Mouse (Mus musculus) MEL (cell line): ENCODE results near the gene Slc22a1. TPM values are rescaled to one million over a fixed set of nuclear protein-coding genes. Genes with fewer than 3 reads are reported as not detected.

Experiments used
- DNase-seq: peaks from one replicate; pipeline ENCODE4 v3.0.0; 2011; ENCODE audit warnings: low read depth, low spot score
- H3K27ac ChIP-seq: 2 replicates; pipeline ENCODE4 v1.5.1; 2012; ENCODE audit warnings: low read depth, mild to moderate bottlenecking, control low read depth, low read length, moderate library complexity; ENCODE audit not compliant: control insufficient read depth
- H3K27me3 ChIP-seq, 2 experiments: fragments of 150-350 bp in 1 of 2; sonication (generic) in 1 of 2; 2 replicates each; pipeline ENCODE4 v1.6.1; 2012; ENCODE audit warnings: low read length in 2 of 2, mild to moderate bottlenecking in 2 of 2, improper control_type of control experiment in 1 of 2, moderate library complexity in 1 of 2; ENCODE audit not compliant: insufficient read depth in 2 of 2, control insufficient read depth in 1 of 2
- H3K36me3 ChIP-seq, 2 experiments: 2 replicates each; pipeline ENCODE4 v1.6.1; 2012 to 2014; ENCODE audit warnings: low read length in 2 of 2, improper control_type of control experiment in 1 of 2, inconsistent platforms in 1 of 2, mild to moderate bottlenecking in 1 of 2; ENCODE audit not compliant: insufficient read depth in 2 of 2, control insufficient read depth in 1 of 2
- H3K4me1 ChIP-seq, 2 experiments: fragments of 150-350 bp in 1 of 2; sonication (generic) in 1 of 2; 2 replicates each; pipeline ENCODE4 v1.6.1; 2012; ENCODE audit warnings: low read length in 2 of 2, improper control_type of control experiment in 1 of 2, mild to moderate bottlenecking in 1 of 2; ENCODE audit not compliant: insufficient read depth in 2 of 2, control insufficient read depth in 1 of 2
- H3K4me3 ChIP-seq, 2 experiments: fragments of 150-350 bp in 1 of 2; sonication (generic) in 1 of 2; 2 replicates each; pipeline ENCODE4 v1.5.1; 2012; ENCODE audit warnings: low read depth in 2 of 2, low read length in 2 of 2, mild to moderate bottlenecking in 2 of 2, moderate library complexity in 2 of 2, control low read depth in 1 of 2, improper control_type of control experiment in 1 of 2; ENCODE audit not compliant: control insufficient read depth in 1 of 2, insufficient read depth in 1 of 2
- H3K79me2 ChIP-seq: 2 replicates; pipeline ENCODE4 v1.6.1; 2012; ENCODE audit warnings: mild to moderate bottlenecking, low read length, moderate library complexity; ENCODE audit not compliant: control insufficient read depth, poor library complexity, insufficient read depth
- H3K9ac ChIP-seq: 2 replicates; pipeline ENCODE4 v1.6.1; 2012; ENCODE audit warnings: low read depth, mild to moderate bottlenecking, control low read depth, low read length, moderate library complexity; ENCODE audit not compliant: control insufficient read depth, poor library complexity, severe bottlenecking
- H3K9me3 ChIP-seq: fragments of 150-350 bp; sonication (generic); replicated peaks from 2 replicates; pipeline ENCODE4 v1.6.1; 2012; ENCODE audit warnings: mild to moderate bottlenecking, low read length, improper control_type of control experiment, moderate library complexity; ENCODE audit not compliant: insufficient read depth
- CHD1 ChIP-seq: IDR thresholded peaks from 2 replicates; pipeline ENCODE4 v1.6.1; 2012; ENCODE audit warnings: low read depth, mild to moderate bottlenecking, inconsistent platforms, low read length, improper control_type of control experiment
- CTCF ChIP-seq, 3 experiments: IDR thresholded peaks in 2 of 3; conservative IDR thresholded peaks in 1 of 3; 2 replicates each; pipeline ENCODE4 v1.5.1; 2011 to 2012; ENCODE audit warnings: low read length in 3 of 3, low read depth in 2 of 3, mild to moderate bottlenecking in 2 of 3, improper control_type of control experiment in 1 of 3, inconsistent platforms in 1 of 3, mixed read lengths in 1 of 3, moderate library complexity in 1 of 3; ENCODE audit not compliant: control insufficient read depth in 1 of 3, insufficient read depth in 1 of 3, poor library complexity in 1 of 3, severe bottlenecking in 1 of 3
- E2F4 ChIP-seq: IDR thresholded peaks from 2 replicates; pipeline ENCODE4 v1.6.1; 2011; ENCODE audit warnings: low read depth, low read length, improper control_type of control experiment, borderline replicate concordance
- GATA1 ChIP-seq: IDR thresholded peaks from 2 replicates; pipeline ENCODE4 v1.6.1; 2011; ENCODE audit warnings: low read depth, low read length, improper control_type of control experiment
- JUND ChIP-seq: IDR thresholded peaks from 2 replicates; pipeline ENCODE4 v1.6.1; 2011; ENCODE audit warnings: low read depth, mild to moderate bottlenecking, improper control_type of control experiment, low read length
- MAFK ChIP-seq: IDR thresholded peaks from 2 replicates; pipeline ENCODE4 v1.6.1; 2011; ENCODE audit warnings: low read depth, mild to moderate bottlenecking, low read length, improper control_type of control experiment, borderline replicate concordance
- MEF2A ChIP-seq: IDR thresholded peaks from 2 replicates; pipeline ENCODE4 v1.6.1; 2014; ENCODE audit warnings: low read depth, mild to moderate bottlenecking, inconsistent platforms, low read length, improper control_type of control experiment; ENCODE audit not compliant: poor library complexity, insufficient replicate concordance, severe bottlenecking; ENCODE audit errors: extremely low read depth
- MXI1 ChIP-seq: IDR thresholded peaks from 2 replicates; pipeline ENCODE4 v1.6.1; 2011; ENCODE audit warnings: mild to moderate bottlenecking, low read depth, low read length, improper control_type of control experiment
- MYC ChIP-seq: IDR thresholded peaks from 2 replicates; pipeline ENCODE4 v1.6.1; 2011; ENCODE audit warnings: low read depth, mild to moderate bottlenecking, low read length, improper control_type of control experiment, moderate library complexity
- NELFE ChIP-seq: IDR thresholded peaks from 2 replicates; pipeline ENCODE4 v1.6.1; 2011; ENCODE audit warnings: low read depth, low read length, improper control_type of control experiment
- NRF1 ChIP-seq: IDR thresholded peaks from 2 replicates; pipeline ENCODE4 v1.6.1; 2014; ENCODE audit warnings: low read depth, mild to moderate bottlenecking, inconsistent platforms, low read length, improper control_type of control experiment, moderate library complexity; ENCODE audit not compliant: poor library complexity, insufficient read depth, severe bottlenecking
- POLR2A ChIP-seq, 2 experiments: IDR thresholded peaks; 2 replicates each; pipeline ENCODE4 v1.6.1; 2011 to 2012; ENCODE audit warnings: low read length in 2 of 2, mild to moderate bottlenecking in 2 of 2, control low read depth in 1 of 2, improper control_type of control experiment in 1 of 2, low read depth in 1 of 2, moderate library complexity in 1 of 2; ENCODE audit not compliant: control insufficient read depth in 1 of 2, insufficient read depth in 1 of 2, poor library complexity in 1 of 2
- POLR2AphosphoS5 ChIP-seq: IDR thresholded peaks from 2 replicates; pipeline ENCODE4 v1.6.1; 2012; ENCODE audit warnings: low read depth, borderline replicate concordance, mild to moderate bottlenecking, inconsistent platforms, low read length, moderate library complexity, mixed read lengths
- SIN3A ChIP-seq: IDR thresholded peaks from 2 replicates; pipeline ENCODE4 v1.6.1; 2012; ENCODE audit warnings: low read length, improper control_type of control experiment, inconsistent platforms
- SMC3 ChIP-seq: IDR thresholded peaks from 2 replicates; pipeline ENCODE4 v1.6.1; 2011; ENCODE audit warnings: low read depth, low read length, improper control_type of control experiment
- UBTF ChIP-seq: IDR thresholded peaks from 2 replicates; pipeline ENCODE4 v1.6.1; 2012; ENCODE audit warnings: low read depth, mild to moderate bottlenecking, inconsistent platforms, low read length, improper control_type of control experiment, moderate library complexity, borderline replicate concordance; ENCODE audit not compliant: insufficient read depth
- ZC3H11A ChIP-seq: IDR thresholded peaks from 2 replicates; pipeline ENCODE4 v1.6.1; 2012; ENCODE audit warnings: low read depth, mild to moderate bottlenecking, inconsistent platforms, low read length, improper control_type of control experiment
- ZKSCAN1 ChIP-seq: IDR thresholded peaks from 2 replicates; pipeline ENCODE4 v1.6.1; 2012; ENCODE audit warnings: low read depth, mild to moderate bottlenecking, inconsistent platforms, low read length, improper control_type of control experiment, moderate library complexity
- ZMIZ1 ChIP-seq: IDR thresholded peaks from 2 replicates; pipeline ENCODE4 v1.6.1; 2012; ENCODE audit warnings: low read depth, mild to moderate bottlenecking, inconsistent platforms, low read length, improper control_type of control experiment, moderate library complexity
- ZNF384 ChIP-seq: IDR thresholded peaks from 2 replicates; pipeline ENCODE4 v1.6.1; 2012; ENCODE audit warnings: low read depth, mild to moderate bottlenecking, inconsistent platforms, low read length, improper control_type of control experiment
- polyA plus RNA-seq, 2 experiments: library from polyadenylated mRNA; stranded (reverse) in 1 of 2; unstranded in 1 of 2; fragments of >175 nt in 1 of 2; fragments of >200 nt in 1 of 2; gene quantifications; 2 replicates each; pipeline versions ENCODE4 v1.2.1 to v1.2.4; 2012; ENCODE audit warnings: low replicate concordance in 2 of 2, low read depth in 1 of 2; ENCODE audit not compliant: insufficient read length in 2 of 2, insufficient read depth in 1 of 2, missing spikeins in 1 of 2
- total RNA-seq: library from RNA; depleted of rRNA; stranded (reverse); fragments of 300-350 nt; gene quantifications from 2 replicates; pipeline ENCODE4 v1.2.3, GENCODE M21; 2012

Slc22a1 gene
- total and polyA plus RNA-seq, 3 experiments, result not detected

DNA sequence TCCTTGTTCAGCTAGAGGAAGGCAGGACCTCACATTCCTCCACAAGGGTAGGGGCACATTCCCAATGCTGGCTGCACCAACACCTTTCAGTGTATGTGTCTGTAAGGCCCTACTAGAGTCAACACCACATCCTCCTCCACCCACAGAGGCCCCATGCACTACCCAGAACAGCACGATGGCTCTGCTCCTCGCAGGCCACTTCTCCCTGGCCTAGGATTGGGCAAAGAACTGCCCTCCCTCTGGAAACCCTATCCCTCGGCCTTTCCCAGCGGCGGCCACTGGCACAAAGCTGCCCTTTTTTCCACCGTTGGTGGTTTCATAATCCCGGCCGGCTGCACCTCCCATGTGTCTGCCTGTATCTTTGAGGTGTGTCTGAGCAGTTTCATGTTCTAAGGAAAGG, 47.0 kb upstream of the Slc22a1 start:
- Histone ChIP-seq H3K79me2 (no peaks in the 10 kb centered on the region), H3K27ac (no peak overlapping the region), H3K36me3 (peaks cover 0 to 27% of the 10 kb centered on the region in 2 experiments; a peak in 3 of 4 replicates), H3K4me1 (peaks cover 15 to 29% of the 10 kb centered on the region in 2 experiments)
- DNase-seq, result no peak
- no peak for TF ChIP-seq GATA1
- TF ChIP-seq UBTF, result no peak
- no peak for TF ChIP-seq JUND
- no peak for TF ChIP-seq SIN3A
- TF ChIP-seq MEF2A, result no peak
- no peak for TF ChIP-seq CTCF (IDR thresholded peaks at IDR 0.05 in 2 of 3, conservative IDR thresholded peaks at IDR 0.05 in 1 of 3; ENCODE audit: control insufficient read depth in 1 of 3, insufficient read depth in 1 of 3, low read depth in 2 of 3, low read length in 3 of 3, poor library complexity in 1 of 3, severe bottlenecking in 1 of 3)
- no peak for TF ChIP-seq ZNF384
- no peak for TF ChIP-seq MAFK
- TF ChIP-seq MYC, result no peak
- TF ChIP-seq NELFE, result no peak
- no peak for TF ChIP-seq POLR2A (IDR thresholded peaks at IDR 0.05; ENCODE audit: control insufficient read depth in 1 of 2, insufficient read depth in 1 of 2, low read depth in 1 of 2, low read length in 2 of 2, poor library complexity in 1 of 2)
- no peak for TF ChIP-seq E2F4
- no peak for TF ChIP-seq ZMIZ1
- no peak for TF ChIP-seq ZKSCAN1
- no peak for TF ChIP-seq CHD1
- TF ChIP-seq, all 39 proteins: peak for 0
- H3K9ac ChIP-seq, result no peak overlapping the region
- H3K27me3 ChIP-seq, result no peaks in the 10 kb centered on the region
- H3K4me3 ChIP-seq, result no peak overlapping the region
- no peaks in the 10 kb centered on the region for H3K9me3 ChIP-seq

DNA sequence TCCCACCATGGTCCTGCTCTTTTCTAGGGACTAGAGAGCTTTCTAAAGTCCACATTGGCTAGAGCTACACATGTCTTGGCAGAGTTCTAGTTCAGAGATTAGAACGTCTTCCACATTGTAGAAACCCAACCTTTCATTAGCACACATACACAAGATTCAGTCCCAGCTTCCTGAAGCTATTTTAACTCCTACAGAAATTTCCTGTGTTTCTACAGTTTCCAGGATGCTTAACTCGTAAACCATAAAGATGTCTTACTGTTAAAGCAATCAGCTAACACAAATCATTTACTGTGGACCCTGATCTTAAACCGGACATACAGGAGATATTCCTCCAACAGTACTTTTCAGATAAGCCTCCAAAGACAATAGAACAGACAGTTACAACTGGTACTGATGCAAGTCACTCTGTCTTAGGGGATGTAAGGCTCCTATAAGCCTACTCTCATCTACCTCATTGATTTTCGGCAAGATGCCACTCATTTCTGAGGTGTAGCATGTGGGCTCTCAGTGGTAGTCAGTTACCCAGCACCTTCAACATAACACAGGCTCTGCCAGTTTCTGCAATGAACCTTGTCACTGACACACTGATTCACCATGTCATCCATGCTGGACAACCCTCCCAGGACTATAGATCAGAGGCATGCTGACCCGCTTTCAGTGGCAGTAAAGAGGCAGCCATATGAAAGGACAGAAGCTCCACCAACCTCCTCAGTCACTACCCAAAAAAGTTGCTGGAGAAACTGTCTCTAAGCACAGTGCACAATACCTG, 45.7 kb upstream of the Slc22a1 start:
- Histone ChIP-seq H3K9me3 (no peaks in the 10 kb centered on the region), H3K36me3 (peaks cover 0 to 25% of the 10 kb centered on the region in 2 experiments; a peak in 3 of 4 replicates), H3K27ac (no peak overlapping the region), H3K79me2 (no peaks in the 10 kb centered on the region), H3K4me1 (peaks cover 14 to 26% of the 10 kb centered on the region in 2 experiments), H3K27me3 (no peaks in the 10 kb centered on the region), H3K9ac (no peak overlapping the region), H3K4me3 (no peak overlapping the region)
- DNase-seq, result no peak
- TF ChIP-seq MXI1 (no peak), SIN3A (no peak), NRF1 (no peak), POLR2AphosphoS5 (no peak), E2F4 (no peak), ZKSCAN1 (no peak), UBTF (no peak), NELFE (no peak), SMC3 (no peak), ZC3H11A (no peak)
